Mouse (Mus musculus) ovary, postnatal 36 days (tissue): ENCODE results near the gene Irgm1.
"Not testable (repeated sequence)": the region's sequence is repeated elsewhere in the genome, so short reads cannot be mapped to it uniquely, and the experiment has no call there.

Experiments used
- DNase-seq: peaks from one replicate; pipeline ENCODE4 v3.0.0; 2022; ENCODE audit warnings: low spot score, mixed read lengths

Gene Irgm1

DNA sequence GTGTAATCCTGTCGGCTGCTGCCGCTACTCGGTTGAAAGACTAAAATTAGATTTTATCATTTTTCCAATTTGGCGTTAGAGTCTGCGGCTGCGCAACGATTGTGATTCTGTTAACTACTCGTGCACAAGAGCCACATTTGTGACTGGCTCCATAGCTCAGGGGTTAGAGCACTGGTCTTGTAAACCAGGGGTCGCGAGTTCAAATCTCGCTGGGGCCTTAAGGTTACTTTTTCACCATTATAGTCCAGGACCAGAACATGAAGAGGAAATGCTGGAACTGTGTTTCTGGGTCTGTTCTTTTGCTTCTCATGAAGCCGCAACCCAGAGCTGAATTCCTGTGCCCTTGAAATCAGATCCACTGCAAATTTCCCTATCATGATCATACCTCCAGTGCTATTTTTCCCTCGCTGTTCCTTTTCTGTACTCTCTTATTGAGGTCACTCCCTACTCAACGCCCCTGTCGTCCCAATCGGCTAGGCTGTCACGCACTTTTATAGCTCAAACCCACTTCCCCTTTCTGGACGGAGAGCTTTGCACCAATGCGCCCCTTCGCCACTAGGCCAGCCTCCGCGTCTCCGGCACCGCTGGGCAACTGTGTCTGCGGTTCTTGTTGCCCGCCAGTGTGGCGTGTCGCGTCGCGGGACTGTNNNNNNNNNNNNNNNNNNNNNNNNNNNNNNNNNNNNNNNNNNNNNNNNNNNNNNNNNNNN is 17.9 kb downstream of the Irgm1 start:
- DNase-seq: peak; percentile 83

DNA sequence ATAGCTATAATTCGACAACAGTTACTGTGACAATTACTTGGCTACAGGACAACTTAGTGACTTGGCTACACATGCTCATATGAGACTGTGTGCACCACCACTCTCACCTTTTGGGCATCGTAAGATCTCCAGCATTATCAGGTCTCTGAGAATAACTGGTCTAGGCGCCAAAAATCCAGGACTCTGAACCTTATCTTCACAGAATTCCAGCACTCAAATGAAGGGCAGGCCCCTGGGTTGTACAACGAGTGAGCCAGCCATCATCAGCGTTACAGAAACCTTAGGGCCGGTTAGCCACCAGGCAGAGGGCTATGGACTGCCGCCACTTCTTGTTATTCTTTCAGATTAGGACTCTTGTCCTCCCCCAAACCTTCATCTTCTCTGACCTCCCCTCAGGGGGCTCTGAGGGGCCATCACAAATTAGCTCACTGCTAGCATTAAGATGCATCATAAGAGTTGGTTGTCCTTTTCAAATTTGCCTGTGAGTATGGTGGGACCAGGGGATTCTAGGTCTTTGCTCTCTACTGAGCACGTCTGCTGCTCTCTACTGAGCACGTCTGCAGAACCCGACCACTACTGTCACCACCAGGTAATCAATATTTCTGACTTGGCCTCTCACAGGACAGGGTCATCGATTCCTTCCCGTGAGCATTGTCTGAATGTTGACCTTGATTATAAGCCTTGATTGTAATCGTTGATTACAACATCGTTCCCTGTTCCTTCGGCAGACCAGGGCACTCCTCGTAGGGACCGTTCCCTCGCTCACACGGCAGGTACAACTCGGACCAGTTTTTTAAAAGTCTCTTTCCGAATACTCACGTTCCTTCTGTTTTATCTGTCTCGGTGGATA is 18.6 kb downstream of the Irgm1 start:
- no peak for DNase-seq

DNA sequence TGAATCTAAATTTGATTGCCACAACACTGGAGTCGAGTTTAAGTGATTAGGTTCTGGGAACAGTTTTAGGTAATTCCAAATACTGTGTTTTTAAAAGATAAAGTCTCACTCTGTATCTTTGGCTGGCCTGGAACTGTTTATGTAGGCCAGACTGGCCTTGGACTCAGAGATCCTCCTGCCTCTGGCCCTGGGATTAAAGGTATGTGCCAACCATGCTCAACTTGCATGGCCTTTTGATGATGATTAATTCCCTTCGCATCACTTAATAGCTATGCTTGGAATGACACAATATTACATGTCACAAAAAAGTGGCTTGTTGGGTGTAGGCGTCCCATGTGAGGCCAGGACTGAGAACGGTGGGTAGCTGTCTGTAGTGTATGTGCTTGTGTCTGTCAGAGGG is 19.3 kb downstream of the Irgm1 start:
- no peak for DNase-seq

DNA sequence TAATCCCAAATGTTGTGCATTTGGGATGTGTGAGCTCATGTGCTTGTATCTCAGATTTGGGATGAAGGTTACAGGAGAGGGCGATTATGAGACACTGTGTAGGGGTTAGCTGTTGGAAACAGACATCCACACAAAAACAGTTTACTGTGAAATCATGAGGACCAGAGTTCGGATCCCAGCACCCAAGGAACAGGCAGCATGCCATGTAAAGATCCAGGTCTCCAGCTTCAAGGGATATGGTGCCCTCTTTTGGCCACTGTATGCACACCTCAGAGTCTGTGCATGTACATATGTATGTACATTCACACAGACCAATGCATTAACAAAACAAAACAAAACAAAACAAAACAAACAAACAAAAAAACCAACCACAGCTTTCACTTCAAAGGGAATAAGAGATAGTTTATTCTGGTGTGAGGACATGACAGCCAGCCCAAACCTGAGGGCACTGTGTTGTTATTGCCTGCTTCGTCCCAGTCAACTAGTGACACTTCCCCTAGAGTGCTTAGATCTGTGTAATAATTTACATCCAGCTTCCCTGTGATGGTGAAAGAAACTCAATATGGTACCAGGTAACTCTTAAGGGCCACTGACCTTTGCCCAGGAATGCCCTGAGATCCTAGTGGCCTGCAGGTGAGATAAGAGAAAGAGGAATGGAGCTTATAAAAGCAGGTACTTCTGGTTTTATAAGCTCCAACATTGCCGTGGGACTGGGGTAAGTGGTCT is 20.1 kb downstream of the Irgm1 start:
- DNase-seq: no peak

DNA sequence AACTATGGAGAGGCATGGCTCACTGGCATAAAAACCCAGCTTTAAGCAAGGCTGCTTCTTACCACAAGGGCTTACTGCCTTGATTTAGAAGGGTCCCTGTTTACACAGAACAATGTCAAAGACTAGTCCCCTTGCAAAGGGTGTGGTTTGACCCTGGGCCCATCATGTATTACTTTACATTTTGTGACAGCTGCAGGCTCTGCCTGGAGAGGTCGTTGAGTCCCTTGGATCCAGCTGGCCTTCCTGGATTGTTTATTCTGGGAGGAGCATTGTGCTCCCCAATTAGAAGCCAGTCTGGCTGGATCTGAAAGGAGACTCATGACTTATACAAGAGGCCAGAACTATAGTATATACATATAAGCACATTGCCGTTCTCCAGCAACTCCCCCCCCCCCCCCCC is 21.2 kb downstream of the Irgm1 start:
- no peak for DNase-seq

DNA sequence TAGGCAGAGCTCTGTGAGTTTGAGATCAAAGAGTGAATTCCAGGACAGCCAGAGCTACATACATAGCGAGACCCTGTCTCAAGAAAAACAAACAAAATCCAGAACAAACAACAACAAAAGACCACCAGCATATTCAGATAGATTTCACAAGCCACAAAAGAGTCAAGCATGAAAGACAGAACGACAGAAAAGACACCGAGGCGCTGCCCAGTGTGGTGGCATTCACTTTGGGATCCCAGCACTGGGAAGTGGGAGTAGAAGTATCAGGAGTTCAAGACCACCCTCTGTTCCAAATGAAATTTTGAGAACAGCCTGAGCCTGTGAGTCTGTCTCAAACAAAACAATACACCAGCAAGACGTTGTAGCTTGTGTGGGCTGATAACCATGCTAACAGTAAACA is 24.6 kb downstream of the Irgm1 start:
- no peak for DNase-seq

DNA sequence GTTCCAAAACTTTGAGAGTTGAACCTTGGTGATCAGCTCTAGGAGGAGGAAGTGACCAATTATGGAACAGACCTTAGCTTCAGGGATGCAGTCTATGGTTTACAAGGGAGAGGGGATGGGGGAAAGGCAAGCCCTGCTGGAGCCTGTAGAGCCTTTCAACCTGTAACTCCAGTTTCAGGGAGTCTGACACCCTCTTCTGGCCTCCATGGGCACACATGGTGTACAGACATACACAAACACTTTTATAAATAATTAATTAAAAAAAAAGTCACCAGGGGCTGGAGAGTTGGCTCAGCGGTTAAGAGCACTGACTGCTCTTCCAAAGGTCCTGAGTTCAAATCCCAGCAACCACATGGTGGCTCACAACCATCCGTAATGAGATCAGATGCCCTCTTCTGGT is 25.1 kb downstream of the Irgm1 start:
- DNase-seq: not testable (repeated sequence)

DNA sequence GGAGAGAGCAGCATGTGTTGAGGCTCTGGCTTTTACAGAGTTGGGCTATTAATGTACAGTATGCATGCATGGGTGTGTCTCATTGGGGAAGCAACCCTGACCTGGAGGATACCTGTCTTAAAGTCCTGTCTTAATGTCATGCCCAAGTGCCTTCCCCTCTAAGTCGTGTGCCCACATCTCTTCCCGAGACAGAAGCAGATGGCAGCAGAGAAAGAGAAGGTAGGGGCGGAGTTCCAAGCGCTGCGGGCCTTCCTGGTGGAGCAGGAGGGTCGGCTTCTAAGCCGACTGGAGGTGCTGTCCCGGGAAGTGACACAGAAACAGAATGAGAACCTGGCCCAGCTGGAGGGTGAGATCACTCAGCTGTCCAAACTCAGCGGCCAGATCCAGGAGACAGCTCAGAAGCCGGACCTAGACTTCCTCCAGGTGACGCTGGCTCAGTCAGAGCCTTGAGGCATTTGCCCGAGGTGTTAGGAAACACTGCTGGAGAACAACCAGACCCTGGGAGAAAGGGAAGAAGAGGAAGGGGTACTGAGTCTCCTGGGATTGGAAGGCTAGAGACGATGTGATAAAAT is 26.2 kb downstream of the Irgm1 start:
- DNase-seq: no peak

DNA sequence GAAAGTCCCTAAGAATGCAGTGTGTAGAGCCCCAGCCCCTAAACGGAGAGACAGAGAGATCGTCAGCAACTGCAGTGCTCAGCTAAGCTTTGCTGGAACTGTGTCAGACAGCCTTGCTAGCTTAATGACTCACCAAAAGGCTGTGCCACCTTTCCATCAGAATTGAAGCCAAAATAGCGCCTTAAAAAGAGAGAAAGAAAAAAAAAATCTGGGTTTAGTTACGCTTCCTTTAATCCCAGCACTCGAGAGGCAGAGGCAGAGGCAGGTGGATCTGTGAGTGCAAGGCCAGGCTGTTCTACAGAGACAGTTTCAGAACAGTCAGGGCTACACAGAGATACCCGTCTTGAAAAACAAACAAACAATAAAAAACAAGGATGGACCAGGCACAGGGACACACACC is 27.2 kb downstream of the Irgm1 start:
- DNase-seq: no peak

DNA sequence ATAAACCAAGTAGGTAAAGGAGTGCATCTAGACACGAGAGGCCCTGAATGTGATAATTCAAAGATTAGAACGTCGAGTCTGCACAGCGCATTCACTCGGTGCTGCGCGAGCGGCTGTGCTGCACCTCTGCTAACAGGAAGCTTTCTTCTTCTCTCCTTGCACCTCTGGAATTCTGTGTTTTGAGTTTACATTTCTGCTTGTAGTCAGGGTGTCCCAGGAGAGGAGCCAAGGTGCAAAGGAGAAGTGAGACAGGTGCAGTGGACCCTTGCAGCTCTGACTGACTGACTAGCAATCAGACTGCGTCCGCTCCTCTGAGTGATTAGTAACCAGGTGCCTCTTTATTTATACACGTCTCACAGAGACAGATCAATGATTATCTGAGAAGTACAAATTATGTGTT is 28.3 kb downstream of the Irgm1 start:
- DNase-seq: no peak

DNA sequence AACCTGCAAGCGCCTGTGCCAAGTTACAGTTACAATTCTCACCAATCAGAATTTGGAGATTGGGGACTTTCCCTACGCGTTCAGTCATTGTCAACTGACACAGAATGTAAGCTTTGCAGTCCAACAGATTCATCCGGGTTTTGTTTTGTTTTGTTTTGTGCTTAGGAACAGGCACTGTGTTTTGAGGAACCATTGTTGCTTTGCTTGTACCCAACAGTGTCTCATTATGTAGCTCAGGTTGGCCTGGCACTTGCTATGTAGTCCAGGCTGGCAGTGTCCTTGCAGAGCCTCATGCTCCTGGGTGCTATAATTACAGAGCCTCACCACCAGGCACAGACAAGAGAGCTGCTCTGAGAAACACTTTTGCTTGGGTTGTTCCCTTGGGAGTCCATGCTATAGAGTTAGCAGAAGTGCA is 29.1 kb downstream of the Irgm1 start:
- DNase-seq: no peak

DNA sequence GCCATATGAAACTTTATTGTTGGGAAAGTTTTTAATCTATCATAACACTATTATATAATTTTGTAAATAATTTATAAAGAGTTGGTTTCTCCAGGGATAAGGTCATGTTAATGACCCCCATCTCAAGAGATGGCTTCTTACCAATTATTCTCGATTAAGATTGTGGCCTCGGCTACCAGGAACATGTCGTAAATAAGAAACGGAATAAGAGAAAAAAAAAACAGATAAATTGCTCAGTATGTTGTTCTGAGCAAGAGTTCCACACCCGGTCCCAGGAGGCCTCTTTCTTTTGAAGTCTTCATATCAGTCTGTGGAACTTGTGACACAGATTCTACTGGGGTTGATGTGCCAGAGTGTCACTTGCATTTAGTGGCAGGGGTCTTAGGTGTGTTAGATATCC is 30.3 kb downstream of the Irgm1 start:
- DNase-seq: no peak

DNA sequence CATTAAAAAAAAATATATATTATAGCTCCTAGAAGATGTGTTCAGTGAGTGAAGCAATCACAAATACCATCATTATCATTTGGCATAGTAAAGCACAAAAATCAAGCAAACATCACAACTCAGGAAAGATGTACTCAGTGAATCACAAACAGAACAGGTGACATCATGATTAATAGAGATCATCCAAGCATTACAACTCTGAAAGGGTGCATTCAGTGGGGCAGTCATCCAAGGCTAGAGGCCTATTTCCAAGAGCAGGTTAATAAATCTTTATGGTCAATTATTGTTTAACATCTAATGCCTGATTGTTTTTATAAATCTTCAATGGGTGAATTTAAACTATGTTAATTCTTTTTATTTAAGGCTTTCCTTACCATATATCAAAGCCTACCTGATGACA is 30.7 kb downstream of the Irgm1 start:
- no peak for DNase-seq

DNA sequence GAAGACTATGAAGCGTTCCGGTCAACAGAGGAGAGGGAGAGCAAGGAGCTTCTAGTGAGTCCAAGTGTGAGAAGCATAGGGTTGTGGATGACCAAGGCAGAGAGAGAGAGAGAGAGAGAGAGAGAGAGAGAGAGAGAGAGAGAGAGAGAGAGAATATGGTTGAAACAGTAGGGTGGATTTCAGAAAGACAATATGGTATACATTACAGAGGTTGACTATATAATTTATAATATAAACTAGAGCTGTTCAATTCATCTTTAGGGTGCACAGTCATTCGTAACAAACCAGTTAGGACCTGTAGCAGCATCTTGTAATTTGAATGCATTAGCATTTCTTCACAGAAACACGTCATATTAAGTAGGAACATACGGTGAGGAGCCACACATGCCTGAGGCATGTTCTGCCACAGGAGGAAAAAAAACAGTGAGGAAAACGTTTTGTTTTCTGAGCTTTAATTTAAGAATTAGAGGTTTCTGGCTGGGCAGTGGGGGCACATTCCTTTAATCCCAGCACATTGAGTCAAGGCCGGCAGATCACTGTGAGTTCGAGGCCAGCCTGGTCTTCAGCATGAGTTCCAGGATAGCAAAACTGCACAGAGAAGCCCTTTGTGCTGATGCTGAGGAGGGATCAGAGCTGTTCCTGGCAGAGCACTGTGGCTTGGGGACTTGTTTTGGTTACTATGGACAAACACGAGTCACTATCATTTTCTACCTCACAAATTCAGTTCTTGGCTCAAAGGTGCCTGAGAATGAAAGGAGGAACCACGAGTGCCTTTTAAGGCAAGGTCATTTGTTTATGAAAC is 32.4 kb downstream of the Irgm1 start:
- DNase-seq: no peak

DNA sequence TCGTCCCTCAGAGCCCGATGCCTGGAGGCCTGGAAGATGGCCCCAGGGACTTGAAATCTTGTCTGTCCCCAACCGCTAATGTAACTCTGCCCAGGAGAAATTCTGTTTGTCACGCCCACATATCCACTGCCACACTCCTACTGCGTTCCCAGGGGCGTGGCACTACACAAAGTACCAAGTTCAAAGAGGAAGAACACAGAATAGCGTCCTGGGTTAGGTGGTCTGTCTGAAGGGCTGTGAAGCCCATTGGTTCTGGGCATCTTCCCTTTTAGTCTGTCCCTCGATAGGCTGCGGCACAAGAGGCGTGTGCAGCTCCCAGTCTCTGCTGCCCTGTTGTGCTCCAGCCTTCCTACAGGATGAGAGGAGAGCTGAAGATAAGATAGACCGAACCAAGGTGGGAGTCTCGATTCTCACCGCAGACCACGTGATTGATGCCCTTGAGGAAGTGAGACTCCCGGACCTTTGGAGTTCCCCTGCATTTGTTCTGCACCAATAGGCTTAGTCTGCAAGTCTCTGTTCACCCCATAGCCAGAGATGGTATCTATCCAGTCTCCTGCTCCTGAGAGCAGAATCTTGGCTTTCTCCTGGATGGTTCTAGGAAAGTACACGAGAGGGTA is 33.2 kb downstream of the Irgm1 start:
- DNase-seq: peak; percentile 33

DNA sequence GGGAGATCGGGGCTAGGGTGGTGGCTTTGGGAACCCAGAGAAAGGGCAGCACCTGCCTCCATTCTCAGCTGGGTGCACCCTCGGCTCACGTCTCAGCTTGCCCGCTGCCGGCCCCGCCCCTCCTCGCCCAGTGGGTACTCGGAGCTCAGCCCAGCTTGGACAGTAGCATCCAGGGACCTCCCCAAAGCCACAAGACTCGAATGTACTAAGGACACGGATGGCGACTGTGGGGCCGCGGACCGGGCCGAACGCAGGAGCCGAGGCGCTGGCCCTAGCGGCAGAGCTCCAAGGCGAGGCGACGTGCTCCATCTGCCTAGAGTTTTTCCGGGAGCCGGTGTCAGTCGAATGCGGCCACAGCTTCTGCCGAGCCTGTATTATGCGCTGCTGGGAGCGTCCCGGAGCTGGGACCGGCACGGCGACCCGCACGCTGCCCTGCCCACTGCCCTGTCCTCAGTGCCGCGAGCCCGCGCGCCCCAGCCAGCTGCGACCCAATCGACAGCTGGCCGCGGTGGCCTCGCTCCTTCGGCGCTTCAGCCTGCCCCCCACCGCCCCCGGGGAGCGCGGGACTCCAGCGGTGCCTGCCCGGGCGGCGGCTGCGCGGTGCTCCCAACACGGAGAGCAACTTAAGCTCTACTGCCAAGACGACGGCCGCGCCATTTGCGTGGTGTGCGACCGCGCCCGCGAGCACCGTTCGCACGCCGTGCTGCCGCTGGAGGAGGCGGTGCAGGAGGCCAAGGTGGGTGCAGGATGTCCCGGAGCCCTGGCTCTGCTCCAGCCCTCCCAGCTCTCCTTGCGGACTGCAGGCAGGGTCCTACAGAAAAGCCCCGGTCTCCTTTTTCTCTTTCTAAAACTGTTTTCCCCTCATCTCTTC is 33.9 kb downstream of the Irgm1 start:
- DNase-seq: peak; percentile 68

DNA sequence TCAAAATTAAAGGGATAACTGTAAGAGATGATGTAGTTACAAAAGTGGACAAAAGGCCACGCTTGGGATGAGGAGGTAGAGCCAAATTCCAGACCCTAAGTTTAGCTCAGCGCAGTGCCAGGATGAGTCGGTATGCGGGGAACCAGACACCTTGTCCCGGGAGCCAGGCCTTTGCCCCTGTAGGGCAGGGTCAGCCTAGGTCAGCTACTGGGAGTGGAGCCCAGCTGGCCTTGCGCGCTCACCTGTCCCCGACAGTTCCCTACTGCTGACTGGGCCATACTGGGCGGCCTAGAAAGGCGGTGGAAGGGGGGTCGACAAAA is 34.5 kb downstream of the Irgm1 start:
- no peak for DNase-seq

DNA sequence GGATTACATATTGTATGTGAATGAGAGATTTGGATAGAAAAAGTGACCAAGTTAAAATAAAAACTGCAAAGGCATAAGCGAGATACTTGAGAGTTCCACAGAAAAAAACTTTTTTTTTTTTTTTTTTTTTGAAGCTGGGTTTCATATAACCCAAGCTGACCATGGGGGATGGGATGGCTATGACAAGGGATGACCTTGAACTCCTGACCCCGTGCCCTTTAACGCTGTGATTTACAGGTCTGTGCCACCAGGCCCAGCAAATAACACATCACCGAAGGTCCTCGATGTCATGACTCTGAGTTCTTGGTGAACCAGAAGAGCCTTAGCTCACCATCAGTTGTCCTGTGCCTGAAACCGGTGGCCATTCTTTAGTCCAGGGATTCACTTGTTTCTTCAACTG is 35.6 kb downstream of the Irgm1 start:
- DNase-seq: no peak

DNA sequence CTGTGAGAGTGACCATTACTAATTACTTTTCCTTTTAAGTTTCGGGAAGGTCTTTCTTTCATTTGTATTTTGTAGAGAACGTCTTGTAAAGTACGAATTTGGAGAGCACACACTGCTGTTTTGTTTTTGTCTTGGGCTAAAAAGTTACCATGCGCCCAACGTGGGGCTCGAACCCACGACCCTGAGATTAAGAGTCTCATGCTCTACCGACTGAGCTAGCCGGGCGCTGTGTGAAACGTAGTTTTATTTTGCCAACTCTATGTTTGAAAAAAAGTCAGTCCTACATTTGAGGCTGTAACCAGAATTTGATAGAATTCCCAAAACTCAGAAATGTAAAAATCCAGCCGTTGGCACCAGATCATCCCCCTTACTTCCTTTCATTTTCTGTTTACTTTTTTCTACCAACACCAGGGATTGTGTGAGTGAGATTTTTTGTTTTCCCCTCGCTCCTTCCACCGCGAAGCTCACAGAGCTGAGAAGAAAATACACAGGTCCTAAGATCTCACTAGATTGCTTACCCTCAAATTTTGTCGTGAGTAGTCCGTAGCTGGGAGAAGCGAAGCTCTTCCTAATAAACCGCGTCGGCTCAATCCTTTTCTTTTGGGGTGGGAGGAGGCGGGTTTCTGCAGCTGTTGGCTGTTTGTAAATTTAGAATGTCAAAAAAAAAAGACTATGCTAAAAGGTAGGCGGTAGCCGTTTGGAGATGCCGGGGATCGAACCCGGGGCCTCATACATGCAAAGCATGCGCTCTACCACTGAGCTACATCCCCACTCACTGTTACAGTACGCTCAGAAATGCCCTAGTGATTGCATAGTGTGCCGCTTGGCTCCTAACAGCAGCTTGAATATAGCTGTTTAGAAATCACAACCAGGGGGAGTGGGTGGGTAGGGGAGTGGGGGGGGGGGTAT is 37.5 kb downstream of the Irgm1 start:
- DNase-seq: peak; percentile 88
